Mouse (Mus musculus) MEL (cell line): ENCODE measurements around the gene Syt10.
"Not testable (repeated sequence)": the region's sequence is repeated elsewhere in the genome, so short reads cannot be mapped to it uniquely, and the experiment has no call there.

Experiments used
- CTCF ChIP-seq, 3 experiments: IDR thresholded peaks in 2 of 3; conservative IDR thresholded peaks in 1 of 3; 2 replicates each; pipeline ENCODE4 v1.5.1; 2011 to 2012; ENCODE audit warnings: low read length in 3 of 3, low read depth in 2 of 3, mild to moderate bottlenecking in 2 of 3, improper control_type of control experiment in 1 of 3, inconsistent platforms in 1 of 3, mixed read lengths in 1 of 3, moderate library complexity in 1 of 3; ENCODE audit not compliant: control insufficient read depth in 1 of 3, insufficient read depth in 1 of 3, poor library complexity in 1 of 3, severe bottlenecking in 1 of 3
- E2F4 ChIP-seq: IDR thresholded peaks from 2 replicates; pipeline ENCODE4 v1.6.1; 2011; ENCODE audit warnings: low read depth, low read length, improper control_type of control experiment, borderline replicate concordance
- ETS1 ChIP-seq: IDR thresholded peaks from 2 replicates; pipeline ENCODE4 v1.6.1; 2012; ENCODE audit warnings: low read depth, mild to moderate bottlenecking, inconsistent platforms, low read length, improper control_type of control experiment, moderate library complexity
- GABPA ChIP-seq: IDR thresholded peaks from 2 replicates; pipeline ENCODE4 v1.6.1; 2012; ENCODE audit warnings: low read depth, mild to moderate bottlenecking, inconsistent platforms, low read length, improper control_type of control experiment, moderate library complexity
- JUND ChIP-seq: IDR thresholded peaks from 2 replicates; pipeline ENCODE4 v1.6.1; 2011; ENCODE audit warnings: low read depth, mild to moderate bottlenecking, improper control_type of control experiment, low read length
- RCOR1 ChIP-seq: IDR thresholded peaks from 2 replicates; pipeline ENCODE4 v1.6.1; 2012; ENCODE audit warnings: low read depth, mild to moderate bottlenecking, inconsistent platforms, low read length, improper control_type of control experiment
- USF1 ChIP-seq: IDR thresholded peaks from 2 replicates; pipeline ENCODE4 v1.6.1; 2014; ENCODE audit warnings: low read depth, mild to moderate bottlenecking, inconsistent platforms, low read length, improper control_type of control experiment, moderate library complexity
- ZKSCAN1 ChIP-seq: IDR thresholded peaks from 2 replicates; pipeline ENCODE4 v1.6.1; 2012; ENCODE audit warnings: low read depth, mild to moderate bottlenecking, inconsistent platforms, low read length, improper control_type of control experiment, moderate library complexity

DNA sequence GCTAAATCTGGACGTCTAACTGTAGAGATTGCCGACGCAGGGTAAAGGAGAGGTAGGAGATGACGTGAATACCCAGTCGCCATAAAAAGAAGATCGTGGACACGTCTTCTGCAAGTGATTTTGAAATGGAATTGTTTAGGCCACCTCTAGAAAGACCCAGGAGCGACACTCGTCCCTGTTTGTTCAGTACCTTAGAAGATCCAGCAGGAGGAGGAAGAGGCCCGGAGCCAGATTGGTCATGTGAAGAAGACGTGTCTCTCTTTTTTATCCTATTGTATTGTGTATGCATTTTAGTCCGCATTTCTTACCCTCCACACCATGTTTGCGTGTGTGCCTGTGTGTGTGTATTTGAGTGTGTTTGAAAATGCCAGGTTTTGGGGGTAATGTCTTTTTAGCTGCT is 75.6 kb downstream of the Syt10 start:
- not testable (repeated sequence) for TF ChIP-seq CTCF (IDR thresholded peaks at IDR 0.05 in 2 of 3, conservative IDR thresholded peaks at IDR 0.05 in 1 of 3; ENCODE audit: control insufficient read depth in 1 of 3, insufficient read depth in 1 of 3, low read depth in 2 of 3, low read length in 3 of 3, poor library complexity in 1 of 3, severe bottlenecking in 1 of 3); GABPA; USF1; E2F4; ETS1; ZKSCAN1; RCOR1; JUND
